In genomic region chr7:143556964-143557610, GRCm38 (mm10) we compare ENCODE assay signal across 9 mouse cellular contexts. TPM values are rescaled to one million over a fixed set of nuclear protein-coding genes. Genes with fewer than 3 reads are reported as not detected.
DNase-seq lines count a peak whose midpoint lies in the region; TF ChIP-seq lines count a peak whose summit lies in the region.
"Had no signal": no experiment of that assay in that cellular context is flagged by ENCODE, and none has a peak within 500 bp of the region (broad histone marks: within the 10 kb centered on the region; RNA-seq: fewer than 3 reads in every experiment).

No protein-coding gene starts in this region.

- no peak overlapping the region for H3K4me2 ChIP-seq in myocyte (ENCODE audit: low read depth)
- H3K4me2 ChIP-seq: embryonic facial prominence, embryonic 13.5 days had no signal

- no peak overlapping the region for H3K4me3 ChIP-seq in cerebellum, adult 2 months (replicated peaks; ENCODE audit: insufficient read depth, low read depth, low read length)
- H3K4me3 ChIP-seq in myocyte: no peak overlapping the region
- H3K4me3 ChIP-seq: embryonic facial prominence, embryonic 13.5 days had no signal

- TF ChIP-seq CTCF in cerebellum, adult 2 months (IDR thresholded peaks at IDR 0.05; ENCODE audit: borderline replicate concordance, insufficient read depth, low read depth, low read length): no peak

- H3K27me3 ChIP-seq in cerebellum, adult 2 months (ENCODE audit: control insufficient read depth, insufficient read depth, low read length): no peaks in the 10 kb centered on the region
- no peaks in the 10 kb centered on the region for H3K27me3 ChIP-seq in myocyte (ENCODE audit: control insufficient read depth, insufficient read depth, insufficient read length)
- H3K27me3 ChIP-seq: embryonic facial prominence, embryonic 13.5 days had no signal

- intact Hi-C loops in gastrocnemius, postnatal 36 days (cut with DNase I): no loop called here

- TF ChIP-seq POLR2A in cerebellum, adult 2 months (IDR thresholded peaks at IDR 0.05; ENCODE audit: borderline replicate concordance, insufficient read depth, low read length): no peak
- no peak for TF ChIP-seq POLR2A in myocyte (IDR thresholded peaks at IDR 0.05; ENCODE audit: insufficient read length, low read depth)

- DNase-seq in cerebellum, adult 2 months: peak; percentile 32 to 43
- DNase-seq in cerebellum, adult 9-10 months: no peak
- DNase-seq in retina, postnatal 1 day: peak; percentile 28
- DNase-seq in retina, embryonic 14.5 days (ENCODE audit: low spot score): no peak
- peak; percentile 37 to 42 for DNase-seq in gastrocnemius, postnatal 36 days
- DNase-seq in layer of hippocampus, postnatal 10 days (ENCODE audit: low spot score in 2 of 2): peak; percentile 55 to 64
- DNase-seq in thymus, postnatal 0 days (ENCODE audit: low spot score): no peak

- H3K27ac ChIP-seq in cerebellum, adult 2 months (ENCODE audit: insufficient read depth, low read length): no peak overlapping the region
- H3K27ac ChIP-seq: embryonic facial prominence, embryonic 13.5 days had no signal

- H3K4me1 ChIP-seq in cerebellum, adult 2 months (ENCODE audit: control insufficient read depth, insufficient read depth, low read length): no peaks in the 10 kb centered on the region
- H3K4me1 ChIP-seq: embryonic facial prominence, embryonic 13.5 days had no signal

- no peak overlapping the region for H3ac ChIP-seq in myocyte (ENCODE audit: control insufficient read depth, insufficient read length)

- H3K79me2 ChIP-seq in myocyte (ENCODE audit: control insufficient read depth, insufficient read depth): no peaks in the 10 kb centered on the region

- 16% methylated on average over 8 of the region's 8 CpGs for WGBS in cerebellum, adult 2 months

- H3K36me3 ChIP-seq in myocyte (ENCODE audit: control insufficient read depth, insufficient read depth): peaks cover 73% of the 10 kb centered on the region

TF ChIP-seq in myocyte, 11 proteins besides CTCF, POLR2A, EP300 and RAD21:
- TF ChIP-seq MYOG (IDR thresholded peaks at IDR 0.05; ENCODE audit: control insufficient read depth in 1 of 3, insufficient read depth in 1 of 3, insufficient read length in 2 of 3, low read depth in 2 of 3) (peak in 2 of 3 experiments; percentile 32 to 52), MYOD1 (IDR thresholded peaks at IDR 0.05; ENCODE audit: control insufficient read depth in 1 of 3, insufficient read length in 2 of 3, low read depth in 2 of 3) (peak in 2 of 3 experiments; percentile 70), SRF (IDR thresholded peaks at IDR 0.05; ENCODE audit: control insufficient read depth, insufficient read length, low read depth) (no peak)

RNA-seq across cellular contexts. Expression of gene Nap1l4, which starts 8.2 kb away (rescaled TPM):
- polyA plus RNA-seq in cerebellum, adult 2 months (2012; rRNA removed): 164 and 185 TPM in 2 replicates
- 100 to 1,000 TPM; 167 to 189 TPM for total RNA-seq in gastrocnemius, postnatal 36 days (2021)
- 100 to 1,000 TPM; 133 to 144 TPM for total RNA-seq in layer of hippocampus, postnatal 10 days (2021)
- 101 TPM for polyA plus RNA-seq in myocyte (2012; fragmentation: generic; extraction: Trizol)
- 196 and 211 TPM in 2 replicates for polyA plus RNA-seq in thymus, postnatal 0 days (2015; fragmentation: Nextera tagmentation; extraction: Ambion mirVana)

RNA-seq across cellular contexts. Expression of gene Cars, which starts 42.8 kb away (rescaled TPM):
- polyA plus RNA-seq in cerebellum, adult 2 months (2012; rRNA removed): 46.2 and 50.1 TPM in 2 replicates
- 10 to 100 TPM; 33.9 to 38.6 TPM for total RNA-seq in gastrocnemius, postnatal 36 days (2021)
- 10 to 100 TPM; 63.9 to 72.2 TPM for total RNA-seq in layer of hippocampus, postnatal 10 days (2021)
- 237 TPM for polyA plus RNA-seq in myocyte (2012; fragmentation: generic; extraction: Trizol)
- 40.3 and 42.9 TPM in 2 replicates for polyA plus RNA-seq in thymus, postnatal 0 days (2015; fragmentation: Nextera tagmentation; extraction: Ambion mirVana)

RNA-seq across cellular contexts. Expression of gene Phlda2, which starts 54.1 kb away (rescaled TPM):
- polyA plus RNA-seq in cerebellum, adult 2 months (2012; rRNA removed): not detected in 2 replicates
- total RNA-seq in gastrocnemius, postnatal 36 days (2021): not detected
- not detected for total RNA-seq in layer of hippocampus, postnatal 10 days (2021)
- not detected for polyA plus RNA-seq in myocyte (2012; fragmentation: generic; extraction: Trizol)
- polyA plus RNA-seq in thymus, postnatal 0 days (2015; fragmentation: Nextera tagmentation; extraction: Ambion mirVana): 0.91 and 0.95 TPM in 2 replicates

Comparison
In these comparisons a context has a peak if more than half of its experiments do, and no peak if none do; other contexts are left out.
1. DNase-seq: peak in cerebellum, adult 2 months (2 of 2), retina, postnatal 1 day (single experiment), gastrocnemius, postnatal 36 days (2 of 2) and layer of hippocampus, postnatal 10 days (2 of 2); none in cerebellum, adult 9-10 months (single experiment), retina, embryonic 14.5 days (single experiment) and thymus, postnatal 0 days (single experiment).